Mouse (Mus musculus) testis, adult 2 months (tissue): ENCODE measurements at regions not wholly inside any gene's neighbourhood (a gene's known extent, or its start where the extent isn't known, plus 50 kb on each side); places are given as distances from the start of the nearest gene placed in this dataset.

Experiments
- H3K27ac ChIP-seq: fragments of 200-500 bp; 2 replicates; pipeline ENCODE4 v1.5.1; 2012; ENCODE audit warnings: low read depth, low read length; ENCODE audit not compliant: control insufficient read depth, insufficient read depth
- H3K27me3 ChIP-seq: fragments of 200-500 bp; 2 replicates; pipeline ENCODE4 v1.6.1; 2012; ENCODE audit warnings: mild to moderate bottlenecking, low read length, moderate library complexity; ENCODE audit not compliant: control insufficient read depth, insufficient read depth
- H3K36me3 ChIP-seq: fragments of 200-500 bp; 2 replicates; pipeline ENCODE4 v1.6.1; 2012; ENCODE audit warnings: mild to moderate bottlenecking, low read length; ENCODE audit not compliant: control insufficient read depth, insufficient read depth
- H3K4me1 ChIP-seq: fragments of 200-500 bp; 2 replicates; pipeline ENCODE4 v1.6.1; 2012; ENCODE audit warnings: low read length; ENCODE audit not compliant: control insufficient read depth, insufficient read depth
- H3K4me3 ChIP-seq: fragments of 200-500 bp; 2 replicates; pipeline ENCODE4 v1.5.1; 2012; ENCODE audit warnings: low read depth, mild to moderate bottlenecking, low read length, moderate library complexity, mixed read lengths; ENCODE audit not compliant: control insufficient read depth
- CTCF ChIP-seq: fragments of 200-500 bp; IDR thresholded peaks from 2 replicates; pipeline ENCODE4 v1.5.1; 2012; ENCODE audit warnings: low read depth, mild to moderate bottlenecking, inconsistent platforms, low read length, moderate library complexity; ENCODE audit not compliant: control insufficient read depth, insufficient read depth, insufficient replicate concordance
- POLR2A ChIP-seq: fragments of 200-500 bp; IDR thresholded peaks from 2 replicates; pipeline ENCODE4 v1.6.1; 2012; ENCODE audit warnings: low read depth, mild to moderate bottlenecking, inconsistent platforms, low read length, moderate library complexity; ENCODE audit not compliant: control insufficient read depth

- Histone ChIP-seq H3K4me3 (no peak overlapping the region), H3K4me1 (no peaks in the 10 kb centered on the region), H3K27ac (no peak overlapping the region), H3K27me3 (no peaks in the 10 kb centered on the region), H3K36me3 (no peaks in the 10 kb centered on the region)
- TF ChIP-seq CTCF (no peak), POLR2A (no peak)
Observed at GRCm38 (mm10) chr14:106581886-106582285, 475.9 kb downstream of the Trim52 start.

- Histone ChIP-seq H3K27ac (no peak overlapping the region), H3K27me3 (no peaks in the 10 kb centered on the region), H3K4me1 (no peaks in the 10 kb centered on the region), H3K36me3 (no peaks in the 10 kb centered on the region), H3K4me3 (no peak overlapping the region)
- TF ChIP-seq CTCF (no peak), POLR2A (no peak)
Observed at GRCm38 (mm10) chr14:106593352-106593751, 487.4 kb downstream of the Trim52 start.

- TF ChIP-seq CTCF: no peak
- no peak for TF ChIP-seq POLR2A
- Histone ChIP-seq H3K27me3 (no peaks in the 10 kb centered on the region), H3K4me3 (no peak overlapping the region), H3K36me3 (no peaks in the 10 kb centered on the region), H3K27ac (no peak overlapping the region), H3K4me1 (no peaks in the 10 kb centered on the region)
Observed at GRCm38 (mm10) chr14:106593980-106594379, 488.0 kb downstream of the Trim52 start.

GRCm38 (mm10) chr14:106607041-106607440 is 501.0 kb downstream of the Trim52 start:
- Histone ChIP-seq H3K36me3 (no peaks in the 10 kb centered on the region), H3K27ac (no peak overlapping the region), H3K4me3 (no peak overlapping the region), H3K4me1 (no peaks in the 10 kb centered on the region), H3K27me3 (no peaks in the 10 kb centered on the region)
- TF ChIP-seq POLR2A (no peak), CTCF (no peak)

GRCm38 (mm10) chr14:106608341-106608927 is 502.4 kb downstream of the Trim52 start:
- Histone ChIP-seq H3K4me1 (no peaks in the 10 kb centered on the region), H3K27ac (no peak overlapping the region), H3K4me3 (no peak overlapping the region), H3K27me3 (no peaks in the 10 kb centered on the region), H3K36me3 (no peaks in the 10 kb centered on the region)
- TF ChIP-seq CTCF (no peak), POLR2A (no peak)
